Mouse (Mus musculus) kidney, embryonic 14.5 days (tissue): ENCODE results near the gene Lrig1. TPM values are rescaled to one million over a fixed set of nuclear protein-coding genes. Genes with fewer than 3 reads are reported as not detected.

Experiments
- ATAC-seq: fragments of 200-750 bp; cut with Nextera tagmentation; 2 replicates; pipeline ENCODE4 v1.8.0; 2017; ENCODE audit warnings: moderate number of reproducible peaks, mild to moderate bottlenecking, moderate TSS enrichment, moderate library complexity; ENCODE audit not compliant: low FRiP score, low TSS enrichment
- H3K27ac ChIP-seq: fragments of 300-500 bp; sonication (generic); 2 replicates; pipeline ENCODE4 v1.5.1; 2014; ENCODE audit warnings: low read depth, mild to moderate bottlenecking, low read length, moderate library complexity, mixed read lengths
- H3K27me3 ChIP-seq: fragments of 300-500 bp; sonication (generic); 2 replicates; pipeline ENCODE4 v1.6.1; 2014; ENCODE audit warnings: mild to moderate bottlenecking, low read length; ENCODE audit not compliant: control insufficient read depth, insufficient read depth
- H3K36me3 ChIP-seq: fragments of 300-500 bp; sonication (generic); 2 replicates; pipeline ENCODE4 v1.6.1; 2014; ENCODE audit warnings: low read length, mixed read lengths; ENCODE audit not compliant: control insufficient read depth, insufficient read depth
- H3K4me1 ChIP-seq: fragments of 300-500 bp; sonication (generic); 2 replicates; pipeline ENCODE4 v1.6.1; 2014; ENCODE audit warnings: low read length, mixed read lengths; ENCODE audit not compliant: control insufficient read depth, insufficient read depth
- H3K4me2 ChIP-seq: fragments of 300-500 bp; sonication (generic); replicated peaks from 2 replicates; pipeline ENCODE4 v1.6.1; 2014; ENCODE audit warnings: low read depth, mild to moderate bottlenecking, low read length
- H3K4me3 ChIP-seq: fragments of 300-500 bp; sonication (generic); 2 replicates; pipeline ENCODE4 v1.5.1; 2014; ENCODE audit warnings: mild to moderate bottlenecking, low read length
- H3K9ac ChIP-seq: fragments of 300-500 bp; sonication (generic); 2 replicates; pipeline ENCODE4 v1.6.1; 2014; ENCODE audit warnings: low read depth, mild to moderate bottlenecking, low read length, moderate library complexity
- H3K9me3 ChIP-seq: fragments of 300-500 bp; sonication (generic); 2 replicates; pipeline ENCODE4 v1.6.1; 2016; ENCODE audit warnings: low read length; ENCODE audit not compliant: control insufficient read depth
- WGBS: fragments of 180-500 bp; shearing (Covaris S2); extraction: QIAGEN DNeasy Blood & Tissue Kit; methylation state at CpG from one replicate; pipeline ENCODE4 v1.1.7; 2014; 5-methylcytosine and 5-hydroxymethylcytosine counted together
- polyA plus RNA-seq: library from polyadenylated mRNA; unstranded; fragments of >200 nt; fragmentation: Nextera tagmentation; extraction: Ambion mirVana; gene quantifications from 2 replicates; pipeline ENCODE4 v1.2.1, GENCODE M21; 2014

Gene Lrig1
- polyA plus RNA-seq, 1 experiment from 2014 or later: 10.4 TPM

GRCm38 (mm10) chr6:94627714-94628595, 72.0 kb downstream of the Lrig1 start:
- Histone ChIP-seq H3K4me2 (no peak overlapping the region), H3K4me1 (peaks cover 20% of the 10 kb centered on the region), H3K9ac (no peak overlapping the region), H3K9me3 (no peaks in the 10 kb centered on the region), H3K36me3 (peaks cover 3% of the 10 kb centered on the region; the same call in 1 of the 2 replicates), H3K27me3 (no peaks in the 10 kb centered on the region), H3K4me3 (no peak overlapping the region), H3K27ac (no peak overlapping the region)
- no peak for ATAC-seq
- WGBS: 40% methylated on average over 15 of the region's 15 CpGs

- H3K36me3 ChIP-seq: peaks cover 12% of the 10 kb centered on the region; the same call in 1 of the 2 replicates
- H3K4me3 ChIP-seq: no peak overlapping the region
- H3K4me2 ChIP-seq: no peak overlapping the region
- no peak overlapping the region for H3K9ac ChIP-seq
- H3K4me1 ChIP-seq: peaks cover 20% of the 10 kb centered on the region
- ATAC-seq: no peak
- 55% methylated on average over 2 of the region's 2 CpGs for WGBS
- H3K9me3 ChIP-seq: no peaks in the 10 kb centered on the region
- H3K27ac ChIP-seq: no peak overlapping the region
- H3K27me3 ChIP-seq: no peaks in the 10 kb centered on the region
These were observed 73.2 kb downstream of the Lrig1 start for GRCm38 (mm10) chr6:94626807-94627206.

DNA sequence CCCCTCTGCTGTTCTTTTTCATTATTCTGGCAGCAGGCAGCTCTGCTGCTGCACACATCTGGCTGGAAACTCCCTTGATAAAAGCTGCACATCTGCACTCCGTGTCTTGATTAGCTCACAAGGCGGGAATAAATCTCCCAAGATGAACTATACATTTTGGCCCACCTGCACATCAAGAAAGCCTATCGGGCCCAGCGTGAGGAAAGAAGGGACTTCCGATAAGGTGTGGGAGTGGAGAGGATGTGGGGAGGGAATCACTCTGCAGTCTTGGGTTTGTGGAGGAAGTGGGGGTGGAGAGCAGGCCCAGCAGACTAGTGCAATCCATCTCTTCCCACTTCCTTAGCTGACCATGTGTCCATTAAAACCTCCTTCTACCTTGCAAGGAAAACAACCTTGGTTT, 74.1 kb downstream of the Lrig1 start:
- Histone ChIP-seq H3K9ac (no peak overlapping the region), H3K4me3 (no peak overlapping the region), H3K4me1 (peaks cover 12% of the 10 kb centered on the region), H3K4me2 (no peak overlapping the region), H3K27me3 (no peaks in the 10 kb centered on the region), H3K27ac (no peak overlapping the region), H3K9me3 (no peaks in the 10 kb centered on the region), H3K36me3 (peaks cover 15% of the 10 kb centered on the region)
- 24% methylated on average over 5 of the region's 5 CpGs for WGBS
- ATAC-seq: peak; percentile 61

DNA sequence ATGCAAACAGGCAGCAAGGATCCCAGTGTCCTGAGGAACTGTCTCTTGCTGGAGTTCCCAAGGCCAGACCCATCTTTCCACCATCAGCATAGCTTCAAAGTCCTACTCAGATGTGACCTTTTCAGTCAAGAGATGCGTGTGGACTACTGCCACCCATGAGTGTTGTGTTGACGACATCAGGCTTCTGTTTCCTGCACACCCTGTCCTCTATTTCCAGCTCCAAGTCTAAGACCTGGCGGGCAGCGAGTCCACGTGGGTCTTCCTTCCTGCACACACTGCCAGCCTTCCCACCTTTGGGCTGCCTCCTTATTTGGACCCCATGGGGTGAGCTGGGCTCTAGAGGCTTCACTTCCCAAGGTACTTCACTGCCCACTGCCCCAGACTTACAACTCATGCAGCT, 75.4 kb downstream of the Lrig1 start:
- H3K4me1 ChIP-seq: peaks cover 11% of the 10 kb centered on the region; the same call in 1 of the 2 replicates
- H3K9ac ChIP-seq: no peak overlapping the region
- WGBS: 93% methylated on average over 5 of the region's 5 CpGs
- H3K36me3 ChIP-seq: peaks cover 25% of the 10 kb centered on the region
- H3K27me3 ChIP-seq: no peaks in the 10 kb centered on the region
- H3K4me2 ChIP-seq: no peak overlapping the region
- ATAC-seq: no peak
- H3K4me3 ChIP-seq: no peak overlapping the region
- H3K27ac ChIP-seq: no peak overlapping the region
- no peaks in the 10 kb centered on the region for H3K9me3 ChIP-seq

GRCm38 (mm10) chr6:94622983-94623382, 77.0 kb downstream of the Lrig1 start:
- Histone ChIP-seq H3K4me1 (peaks cover 11% of the 10 kb centered on the region; the same call in 1 of the 2 replicates), H3K36me3 (peaks cover 27% of the 10 kb centered on the region), H3K4me2 (no peak overlapping the region), H3K9me3 (no peaks in the 10 kb centered on the region), H3K9ac (no peak overlapping the region), H3K27me3 (no peaks in the 10 kb centered on the region), H3K27ac (no peak overlapping the region), H3K4me3 (no peak overlapping the region)
- peak; percentile 57; the same call in 1 of the 2 replicates for ATAC-seq
- WGBS: 83% methylated on average over 4 of the region's 4 CpGs

- Histone ChIP-seq H3K4me1 (peaks cover 4% of the 10 kb centered on the region; the same call in 1 of the 2 replicates), H3K36me3 (peaks cover 36% of the 10 kb centered on the region), H3K4me2 (no peak overlapping the region), H3K27ac (no peak overlapping the region), H3K4me3 (no peak overlapping the region), H3K27me3 (no peaks in the 10 kb centered on the region), H3K9me3 (no peaks in the 10 kb centered on the region), H3K9ac (no peak overlapping the region)
- WGBS: 81% methylated on average over 9 of the region's 9 CpGs
- no peak for ATAC-seq
These were observed 79.1 kb downstream of the Lrig1 start for GRCm38 (mm10) chr6:94620801-94621301.

- Histone ChIP-seq H3K4me3 (no peak overlapping the region), H3K36me3 (peaks cover 38% of the 10 kb centered on the region), H3K4me1 (no peaks in the 10 kb centered on the region), H3K9me3 (no peaks in the 10 kb centered on the region), H3K27ac (no peak overlapping the region), H3K9ac (no peak overlapping the region), H3K4me2 (no peak overlapping the region), H3K27me3 (no peaks in the 10 kb centered on the region)
- ATAC-seq: no peak
- 81% methylated on average over 6 of the region's 6 CpGs for WGBS
These were observed 79.7 kb downstream of the Lrig1 start for GRCm38 (mm10) chr6:94620287-94620686.

DNA sequence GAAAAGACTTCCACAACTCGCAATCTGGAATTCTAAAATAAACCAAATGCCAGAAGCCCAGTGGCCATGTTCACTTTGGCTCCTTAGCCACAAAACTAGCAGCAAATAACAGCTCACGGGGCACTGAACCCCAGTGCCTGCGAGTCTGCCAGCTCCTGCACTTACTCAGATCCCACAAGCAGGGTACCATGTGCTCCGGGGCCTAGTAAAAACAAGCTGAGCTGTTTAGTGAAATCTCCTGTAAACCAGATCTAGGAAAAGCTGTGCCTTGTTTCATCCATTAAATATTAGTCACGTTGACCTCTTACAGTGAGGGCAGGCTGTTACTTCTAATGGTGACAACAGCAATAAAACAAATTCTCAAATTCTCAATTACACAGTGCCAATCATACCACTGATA, 81.3 kb downstream of the Lrig1 start:
- H3K9me3 ChIP-seq: no peaks in the 10 kb centered on the region
- H3K36me3 ChIP-seq: peaks cover 41% of the 10 kb centered on the region
- no peaks in the 10 kb centered on the region for H3K27me3 ChIP-seq
- 74% methylated on average over 5 of the region's 5 CpGs for WGBS
- no peak overlapping the region for H3K4me2 ChIP-seq
- no peak for ATAC-seq
- no peak overlapping the region for H3K27ac ChIP-seq
- no peak overlapping the region for H3K4me3 ChIP-seq
- H3K4me1 ChIP-seq: peaks cover 3% of the 10 kb centered on the region; the same call in 1 of the 2 replicates
- H3K9ac ChIP-seq: no peak overlapping the region

DNA sequence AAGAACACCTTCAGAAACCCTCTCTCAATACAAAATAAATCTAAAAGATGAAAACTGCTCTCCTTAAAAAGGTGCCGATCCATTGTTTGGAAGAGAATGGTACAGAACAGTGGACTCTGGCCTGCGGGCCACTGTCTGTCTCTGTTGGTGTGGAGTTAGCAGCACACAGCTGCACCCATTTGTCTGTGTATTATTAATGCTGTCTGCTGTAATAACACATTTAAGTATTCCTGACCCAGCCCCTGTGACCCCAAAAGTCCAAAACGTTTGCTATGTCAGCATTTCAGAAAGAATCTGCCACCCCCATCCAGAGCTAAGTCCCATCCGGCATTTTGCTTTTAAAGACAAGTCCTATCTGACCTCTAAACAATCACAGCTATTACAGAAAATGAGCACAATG, 84.0 kb downstream of the Lrig1 start:
- Histone ChIP-seq H3K4me2 (no peak overlapping the region), H3K9ac (no peak overlapping the region), H3K4me3 (no peak overlapping the region), H3K36me3 (peaks cover 45% of the 10 kb centered on the region), H3K9me3 (no peaks in the 10 kb centered on the region), H3K27me3 (no peaks in the 10 kb centered on the region), H3K4me1 (peaks cover 11% of the 10 kb centered on the region; the same call in 1 of the 2 replicates), H3K27ac (no peak overlapping the region)
- ATAC-seq: no peak
- WGBS: 66% methylated on average over 4 of the region's 4 CpGs
